Mouse (Mus musculus) stomach, embryonic 15.5 days (tissue): ENCODE measurements around the gene Tmem117. TPM values are rescaled to one million over a fixed set of nuclear protein-coding genes. Genes with fewer than 3 reads are reported as not detected.

ENCODE experiments used
- ATAC-seq: fragments of 200-750 bp; cut with Nextera tagmentation; 2 replicates; pipeline ENCODE4 v1.8.0; 2017; ENCODE audit warnings: low read depth, moderate number of reproducible peaks, moderate TSS enrichment; ENCODE audit not compliant: insufficient read depth, low FRiP score
- H3K27ac ChIP-seq: fragments of 300-500 bp; sonication (generic); 2 replicates; pipeline ENCODE4 v1.5.1; 2015; ENCODE audit warnings: mild to moderate bottlenecking, inconsistent platforms
- H3K27me3 ChIP-seq: fragments of 300-500 bp; sonication (generic); replicated peaks from 2 replicates; pipeline ENCODE4 v1.6.1; 2015; ENCODE audit warnings: inconsistent platforms
- H3K36me3 ChIP-seq: fragments of 300-500 bp; sonication (generic); 2 replicates; pipeline ENCODE4 v1.6.1; 2015; ENCODE audit warnings: inconsistent platforms
- H3K4me1 ChIP-seq: fragments of 300-500 bp; sonication (generic); 2 replicates; pipeline ENCODE4 v1.6.1; 2015; ENCODE audit warnings: inconsistent platforms
- H3K4me2 ChIP-seq: fragments of 300-500 bp; sonication (generic); 2 replicates; pipeline ENCODE4 v1.6.1; 2015; ENCODE audit warnings: mild to moderate bottlenecking, inconsistent platforms
- H3K4me3 ChIP-seq: fragments of 300-500 bp; sonication (generic); replicated peaks from 2 replicates; pipeline ENCODE4 v1.5.1; 2015; ENCODE audit warnings: inconsistent platforms
- H3K9ac ChIP-seq: fragments of 300-500 bp; sonication (generic); 2 replicates; pipeline ENCODE4 v1.6.1; 2015; ENCODE audit warnings: inconsistent platforms
- H3K9me3 ChIP-seq: fragments of 300-500 bp; sonication (generic); 2 replicates; pipeline ENCODE4 v1.6.1; 2016; ENCODE audit warnings: inconsistent platforms
- WGBS: fragments of 180-500 bp; shearing (Covaris S2); methylation state at CpG from one replicate; pipeline ENCODE4 v1.1.7; 2015; 5-methylcytosine and 5-hydroxymethylcytosine counted together
- polyA plus RNA-seq: library from polyadenylated mRNA; unstranded; fragments of >200 nt; fragmentation: Nextera tagmentation; extraction: Ambion mirVana; gene quantifications from 2 replicates; pipeline ENCODE4 v1.2.1, GENCODE M21; 2015

Tmem117 gene
- polyA plus RNA-seq, 1 experiment from 2014 or later: 2.8 TPM

DNA sequence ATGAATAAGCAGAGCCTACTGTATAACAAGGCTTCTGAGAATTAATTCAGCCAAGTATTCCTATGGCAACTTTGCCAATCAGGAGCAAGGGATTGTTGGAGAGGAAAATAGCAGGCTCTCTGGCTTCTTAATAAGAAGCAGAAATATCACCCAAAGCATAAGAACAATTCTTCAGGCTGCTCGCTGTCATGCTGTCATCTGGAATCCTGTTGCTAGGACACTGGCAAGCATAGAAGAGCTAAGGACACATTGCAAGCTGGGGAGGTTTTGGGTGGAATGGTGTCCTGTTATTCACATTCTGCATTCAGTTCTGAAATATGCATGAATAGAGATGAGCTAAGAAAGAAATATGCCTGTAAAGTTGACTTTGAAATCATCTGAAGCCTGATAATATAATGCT is 439.8 kb downstream of the Tmem117 start:
- Histone ChIP-seq H3K4me3 (no peak overlapping the region), H3K9ac (no peak overlapping the region), H3K27ac (no peak overlapping the region), H3K4me2 (no peak overlapping the region), H3K36me3 (no peaks in the 10 kb centered on the region), H3K27me3 (no peaks in the 10 kb centered on the region), H3K9me3 (no peaks in the 10 kb centered on the region), H3K4me1 (no peaks in the 10 kb centered on the region)
- ATAC-seq: no peak
- WGBS: 73% methylated on average over 1 of the region's 1 CpGs

- no peaks in the 10 kb centered on the region for H3K9me3 ChIP-seq
- no peak overlapping the region for H3K4me2 ChIP-seq
- H3K36me3 ChIP-seq: no peaks in the 10 kb centered on the region
- 84% methylated on average over 7 of the region's 7 CpGs for WGBS
- ATAC-seq: no peak
- H3K27ac ChIP-seq: no peak overlapping the region
- H3K4me1 ChIP-seq: no peaks in the 10 kb centered on the region
- no peak overlapping the region for H3K9ac ChIP-seq
- H3K4me3 ChIP-seq: no peak overlapping the region
- no peaks in the 10 kb centered on the region for H3K27me3 ChIP-seq
Observed at GRCm38 (mm10) chr15:95070881-95071280, 441.8 kb downstream of the Tmem117 start.

- Histone ChIP-seq H3K9ac (no peak overlapping the region), H3K36me3 (no peaks in the 10 kb centered on the region), H3K27ac (no peak overlapping the region), H3K4me3 (no peak overlapping the region), H3K9me3 (no peaks in the 10 kb centered on the region), H3K27me3 (no peaks in the 10 kb centered on the region), H3K4me1 (no peaks in the 10 kb centered on the region), H3K4me2 (no peak overlapping the region)
- ATAC-seq: no peak
- 80% methylated on average over 12 of the region's 12 CpGs for WGBS
Observed at GRCm38 (mm10) chr15:95075356-95075755, 446.3 kb downstream of the Tmem117 start.

DNA sequence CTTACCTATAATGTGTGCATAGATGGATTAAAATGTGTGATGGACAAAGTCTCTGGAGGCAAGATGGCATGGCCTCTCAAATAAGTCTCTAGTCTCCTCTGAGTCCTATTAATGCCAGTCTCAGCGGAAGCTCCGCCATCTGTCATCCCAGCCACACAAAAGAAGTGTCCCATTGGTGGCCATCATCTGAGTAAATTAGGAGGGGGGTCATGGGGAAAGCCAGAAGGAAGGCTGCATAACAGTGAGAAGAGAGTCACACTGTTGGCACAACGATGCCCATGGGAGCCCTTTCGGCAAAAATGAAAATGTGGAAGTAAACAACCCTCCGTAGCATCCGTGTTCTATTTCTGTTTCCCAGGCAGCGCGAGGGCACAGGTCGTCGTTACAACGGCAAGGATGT is 452.6 kb downstream of the Tmem117 start:
- Histone ChIP-seq H3K9me3 (no peaks in the 10 kb centered on the region), H3K4me3 (no peak overlapping the region), H3K9ac (no peak overlapping the region), H3K4me1 (no peaks in the 10 kb centered on the region), H3K36me3 (no peaks in the 10 kb centered on the region), H3K27ac (no peak overlapping the region), H3K4me2 (no peak overlapping the region), H3K27me3 (no peaks in the 10 kb centered on the region)
- 88% methylated on average over 11 of the region's 11 CpGs for WGBS
- ATAC-seq: no peak

GRCm38 (mm10) chr15:95085962-95086361 is 456.9 kb downstream of the Tmem117 start:
- H3K4me1 ChIP-seq: no peaks in the 10 kb centered on the region
- H3K27ac ChIP-seq: no peak overlapping the region
- no peak overlapping the region for H3K4me2 ChIP-seq
- no peaks in the 10 kb centered on the region for H3K36me3 ChIP-seq
- H3K9ac ChIP-seq: no peak overlapping the region
- no peak for ATAC-seq
- no peaks in the 10 kb centered on the region for H3K27me3 ChIP-seq
- 73% methylated on average over 7 of the region's 7 CpGs for WGBS
- H3K4me3 ChIP-seq: no peak overlapping the region
- no peaks in the 10 kb centered on the region for H3K9me3 ChIP-seq

- no peak for ATAC-seq
- no peaks in the 10 kb centered on the region for H3K27me3 ChIP-seq
- H3K9me3 ChIP-seq: no peaks in the 10 kb centered on the region
- H3K36me3 ChIP-seq: no peaks in the 10 kb centered on the region
- no peak overlapping the region for H3K27ac ChIP-seq
- no peak overlapping the region for H3K4me3 ChIP-seq
- H3K9ac ChIP-seq: no peak overlapping the region
- 91% methylated on average over 7 of the region's 7 CpGs for WGBS
- no peaks in the 10 kb centered on the region for H3K4me1 ChIP-seq
- H3K4me2 ChIP-seq: no peak overlapping the region
Observed at GRCm38 (mm10) chr15:95100133-95100532, 471.1 kb downstream of the Tmem117 start.

DNA sequence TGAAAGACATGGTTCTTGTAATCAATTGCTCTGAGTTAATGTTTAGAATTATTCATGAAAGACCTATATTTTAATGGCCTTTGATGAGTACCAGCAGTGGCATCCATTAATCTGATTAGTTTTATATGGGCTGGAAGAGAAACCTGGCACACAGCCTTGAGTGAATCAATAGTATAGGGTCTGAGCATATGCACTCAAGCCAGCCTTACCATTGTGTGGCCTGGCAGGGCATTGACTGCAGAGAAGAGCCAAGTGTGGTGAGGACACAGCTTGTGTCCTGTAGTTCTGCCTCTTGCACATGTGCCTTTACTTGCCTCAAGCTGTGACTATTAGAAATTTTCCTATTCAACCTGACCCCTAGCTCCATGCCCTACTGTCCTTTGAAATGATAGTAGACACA is 472.5 kb downstream of the Tmem117 start:
- Histone ChIP-seq H3K4me1 (no peaks in the 10 kb centered on the region), H3K4me3 (no peak overlapping the region)
- no peak for ATAC-seq

DNA sequence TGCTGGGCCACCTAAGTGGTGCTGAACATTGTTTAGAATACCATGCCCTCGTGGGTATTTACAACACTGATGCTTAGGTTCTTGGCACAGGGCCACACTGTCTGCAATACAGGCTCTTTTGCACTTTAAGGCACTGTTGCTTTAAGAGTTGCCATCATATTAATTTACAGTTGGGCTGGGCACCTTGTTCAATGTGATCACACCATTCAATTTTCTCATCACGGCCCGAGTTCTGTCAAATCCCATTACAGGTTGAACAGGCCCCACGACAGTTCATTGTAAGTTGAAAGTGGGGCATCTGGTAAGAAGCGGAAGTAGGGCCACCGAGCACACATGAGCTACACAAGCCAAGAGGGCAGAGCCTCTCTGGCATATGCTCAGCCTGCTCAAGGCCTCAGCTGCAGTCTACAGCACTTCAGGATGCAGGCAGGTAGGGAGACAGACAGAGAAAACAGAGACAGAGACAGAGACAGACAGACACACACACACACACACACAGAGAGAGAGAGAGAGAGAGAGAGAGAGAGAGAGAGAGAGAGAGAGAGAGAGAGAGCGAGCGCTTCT is 478.3 kb downstream of the Tmem117 start:
- H3K9ac ChIP-seq: no peak overlapping the region
- H3K36me3 ChIP-seq: no peaks in the 10 kb centered on the region
- WGBS: 65% methylated on average over 8 of the region's 8 CpGs
- no peaks in the 10 kb centered on the region for H3K4me1 ChIP-seq
- no peak overlapping the region for H3K4me2 ChIP-seq
- no peak for ATAC-seq
- no peaks in the 10 kb centered on the region for H3K9me3 ChIP-seq
- H3K27ac ChIP-seq: no peak overlapping the region
- H3K4me3 ChIP-seq: no peak overlapping the region
- no peaks in the 10 kb centered on the region for H3K27me3 ChIP-seq

More for the DNA sequence above, 472.5 kb downstream of the Tmem117 start:
- no peak overlapping the region for H3K27ac ChIP-seq
- no peaks in the 10 kb centered on the region for H3K9me3 ChIP-seq
- H3K9ac ChIP-seq: no peak overlapping the region
- H3K4me2 ChIP-seq: no peak overlapping the region
- no peaks in the 10 kb centered on the region for H3K36me3 ChIP-seq
- H3K27me3 ChIP-seq: no peaks in the 10 kb centered on the region

DNA sequence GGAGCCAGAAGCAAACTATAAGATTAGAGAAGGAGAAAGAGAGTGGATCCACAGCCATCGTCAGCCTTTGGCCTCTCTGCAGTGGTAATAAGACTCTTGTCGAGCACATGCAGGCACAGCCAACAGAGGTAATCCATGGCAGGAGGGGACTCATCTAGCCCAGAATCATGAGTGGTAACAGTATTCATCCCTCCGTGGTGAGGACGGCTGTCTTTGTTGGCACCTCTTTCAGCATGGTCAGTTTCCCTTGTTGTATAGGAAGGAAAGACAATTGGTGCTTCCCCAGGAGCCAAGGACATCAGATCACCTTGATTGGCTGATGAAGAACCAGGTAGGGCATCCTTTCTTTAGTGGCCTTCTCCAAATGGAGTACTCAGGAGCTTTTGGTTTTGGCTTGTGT is 479.6 kb downstream of the Tmem117 start:
- Histone ChIP-seq H3K4me1 (no peaks in the 10 kb centered on the region), H3K9me3 (no peaks in the 10 kb centered on the region), H3K27me3 (no peaks in the 10 kb centered on the region), H3K9ac (no peak overlapping the region), H3K36me3 (no peaks in the 10 kb centered on the region), H3K4me2 (no peak overlapping the region), H3K27ac (no peak overlapping the region), H3K4me3 (no peak overlapping the region)
- 87% methylated on average over 4 of the region's 4 CpGs for WGBS
- no peak for ATAC-seq

DNA sequence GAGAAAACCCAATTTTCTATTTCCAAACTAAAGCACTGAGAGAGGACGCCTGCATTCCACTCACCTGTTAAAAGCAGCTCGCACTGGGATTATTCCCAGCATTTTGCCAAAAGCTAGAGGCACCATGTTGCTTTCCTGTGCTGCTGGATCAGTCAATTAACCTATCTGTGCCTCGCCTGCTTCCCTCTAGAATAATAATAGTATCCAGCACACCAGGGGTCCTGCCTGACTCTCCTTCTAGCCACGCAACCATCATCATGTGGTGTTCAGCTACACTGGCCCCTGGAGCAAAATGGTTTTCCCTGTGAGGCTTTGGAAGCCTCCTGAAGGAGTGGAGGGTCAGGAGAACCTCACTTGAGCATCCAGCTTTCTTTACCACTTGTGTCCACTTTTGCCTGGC is 502.4 kb downstream of the Tmem117 start:
- WGBS: 78% methylated on average over 4 of the region's 4 CpGs
- H3K27ac ChIP-seq: no peak overlapping the region
- ATAC-seq: no peak

DNA sequence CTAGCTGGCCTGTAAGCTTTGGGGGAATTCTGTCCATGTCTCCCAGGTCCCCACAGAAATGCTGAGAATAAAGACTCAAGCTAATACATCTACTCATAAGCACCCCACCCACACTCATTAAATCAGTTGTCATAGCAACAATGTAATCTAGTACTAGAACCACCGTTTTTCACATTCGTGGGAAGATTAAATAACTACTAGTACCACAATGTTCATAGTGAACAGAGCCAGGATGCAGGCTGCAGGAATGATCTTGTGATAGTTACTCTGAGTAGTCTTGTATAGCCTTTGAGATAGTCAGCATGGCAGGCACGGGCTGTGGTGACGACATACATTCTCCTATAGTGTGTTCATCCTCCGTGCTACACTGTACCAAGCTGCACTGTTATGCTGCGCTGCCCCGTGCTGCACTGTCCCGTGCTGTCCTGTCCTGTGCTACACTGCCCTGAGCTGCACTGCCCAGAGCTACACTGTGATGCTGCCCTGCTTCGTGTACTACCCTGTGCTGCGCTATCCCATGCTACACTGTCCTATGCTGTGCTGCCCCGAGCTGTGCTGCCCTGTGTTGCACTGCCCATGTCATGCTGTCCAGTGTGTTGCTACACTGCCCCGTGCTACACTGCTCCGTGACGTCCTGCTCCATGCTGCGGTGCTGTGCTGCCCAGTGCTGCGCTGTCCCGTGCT is 507.0 kb downstream of the Tmem117 start:
- no peak overlapping the region for H3K4me3 ChIP-seq
- 88% methylated on average over 17 of the region's 17 CpGs for WGBS
- H3K36me3 ChIP-seq: no peaks in the 10 kb centered on the region
- H3K9ac ChIP-seq: no peak overlapping the region
- no peak overlapping the region for H3K27ac ChIP-seq
- H3K9me3 ChIP-seq: no peaks in the 10 kb centered on the region
- H3K4me2 ChIP-seq: no peak overlapping the region
- H3K4me1 ChIP-seq: no peaks in the 10 kb centered on the region
- H3K27me3 ChIP-seq: no peaks in the 10 kb centered on the region
- 0 out of 2 replicates have a peak, but pooled peaks have one; percentile 31 for ATAC-seq

More for the DNA sequence above, 502.4 kb downstream of the Tmem117 start:
- H3K36me3 ChIP-seq: no peaks in the 10 kb centered on the region
- H3K9me3 ChIP-seq: no peaks in the 10 kb centered on the region
- H3K27me3 ChIP-seq: no peaks in the 10 kb centered on the region
- H3K4me1 ChIP-seq: no peaks in the 10 kb centered on the region
- H3K4me2 ChIP-seq: no peak overlapping the region
- H3K9ac ChIP-seq: no peak overlapping the region
- no peak overlapping the region for H3K4me3 ChIP-seq

DNA sequence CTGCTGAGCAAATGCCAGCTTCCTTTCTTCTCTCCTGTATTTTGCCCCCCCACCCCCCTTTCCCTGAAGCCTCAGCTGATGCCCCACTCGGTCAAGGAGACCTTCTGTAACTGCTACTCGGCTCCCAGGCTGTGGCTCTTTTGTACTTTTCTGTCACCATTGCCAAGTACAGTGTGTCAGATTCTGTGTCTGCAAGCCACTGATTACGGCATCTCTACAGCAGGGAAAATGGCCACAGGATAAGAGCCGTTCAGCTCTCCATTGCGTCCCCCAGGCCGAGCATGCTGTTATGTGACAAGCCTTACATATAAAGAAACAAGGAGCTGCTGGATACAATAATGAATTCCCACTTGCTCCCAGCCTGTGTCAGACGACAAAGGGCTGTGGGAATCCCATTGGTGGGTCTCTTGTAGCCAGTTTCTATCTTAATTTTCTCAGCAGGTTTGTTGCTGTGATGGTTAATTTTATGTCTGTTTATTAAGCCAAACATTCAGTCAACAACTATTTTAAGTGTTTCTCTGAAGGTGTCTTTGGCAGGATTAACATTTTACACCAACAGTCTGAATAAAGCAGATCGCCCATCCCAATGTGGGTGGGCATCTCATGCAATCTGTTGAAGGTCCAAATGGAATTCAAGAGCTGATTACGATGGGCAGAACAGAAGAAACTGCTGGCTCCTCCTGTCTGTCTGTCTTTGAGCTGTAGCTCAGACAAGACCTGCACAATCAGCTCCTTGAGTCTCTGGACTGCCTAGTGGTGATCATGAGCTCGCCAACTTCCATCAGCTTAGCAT is 508.2 kb downstream of the Tmem117 start:
- Histone ChIP-seq H3K9ac (no peak overlapping the region), H3K9me3 (no peaks in the 10 kb centered on the region), H3K27me3 (no peaks in the 10 kb centered on the region), H3K27ac (no peak overlapping the region), H3K4me1 (no peaks in the 10 kb centered on the region), H3K36me3 (no peaks in the 10 kb centered on the region), H3K4me3 (no peak overlapping the region), H3K4me2 (no peak overlapping the region)
- ATAC-seq: no peak
- 86% methylated on average over 10 of the region's 10 CpGs for WGBS
